Comparison of ENCODE assay signal across 9 mouse cellular contexts in the genomic region with DNA sequence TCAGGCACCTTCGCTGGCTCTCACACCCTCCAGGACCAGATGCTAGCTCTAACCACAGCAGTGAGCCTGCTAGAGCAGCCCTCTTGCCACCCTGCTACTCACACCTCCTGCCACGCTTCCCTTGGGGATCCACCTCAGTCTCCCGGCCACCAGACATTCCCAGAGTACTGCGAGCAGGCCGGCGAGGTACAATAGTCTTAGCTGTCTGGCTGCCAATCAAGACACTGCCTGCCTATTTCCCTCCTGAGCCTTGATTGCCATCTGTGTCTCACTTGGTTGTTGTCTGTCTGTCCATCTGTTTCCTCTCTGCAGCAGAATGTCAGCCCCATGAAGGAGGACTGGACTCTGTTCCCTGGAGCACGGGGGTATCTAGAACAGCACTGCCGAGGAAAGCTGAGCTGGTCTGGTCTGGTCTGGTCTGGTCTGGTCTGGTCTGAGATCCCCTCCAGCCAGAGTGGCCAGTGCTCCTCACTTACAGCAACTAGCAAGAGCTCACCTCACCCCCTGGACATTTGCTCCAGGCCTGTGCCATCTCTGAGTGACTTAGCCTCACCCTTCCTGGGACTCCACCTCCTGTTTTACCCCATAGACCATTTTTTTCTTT. TPM values are rescaled to one million over a fixed set of nuclear protein-coding genes. Genes with fewer than 3 reads are reported as not detected.
A peak's percentile ranks its signal among the peaks of the same experiment; 100 is the strongest.
DNase-seq lines count a peak whose midpoint lies in the region; ATAC-seq and TF ChIP-seq lines count a peak whose summit lies in the region.
"Had no signal": no experiment of that assay in that cellular context is flagged by ENCODE, and none has a peak within 500 bp of the region (broad histone marks: within the 10 kb centered on the region; RNA-seq: fewer than 3 reads in every experiment).

No protein-coding gene starts in this region.

- no peak overlapping the region for H3K9ac ChIP-seq in hindbrain, postnatal 0 days (replicated peaks; ENCODE audit: low read length)
- no peak overlapping the region for H3K9ac ChIP-seq in midbrain, embryonic 12.5 days (replicated peaks)

- DNase-seq in kidney, adult 11 months, result peak; percentile 20
- DNase-seq in kidney, adult 9 months, result no peak
- peak; percentile 59 to 67 for DNase-seq in cerebellum, postnatal 14 days
- DNase-seq in hindbrain, postnatal 0 days (ENCODE audit: low spot score), result no peak
- DNase-seq in gastrocnemius, postnatal 4 days (ENCODE audit: low spot score in 2 of 2), result no peak
- DNase-seq in left cerebral cortex, postnatal 10 days (ENCODE audit: extremely low spot score in 1 of 2, low spot score in 2 of 2), result no peak

- no peaks in the 10 kb centered on the region for H3K4me1 ChIP-seq in hindbrain, postnatal 0 days (ENCODE audit: insufficient read depth, low read length)
- H3K4me1 ChIP-seq in midbrain, embryonic 12.5 days, result peaks cover 24% of the 10 kb centered on the region

- no peak overlapping the region for H3K4me3 ChIP-seq in hindbrain, postnatal 0 days (ENCODE audit: low read length)
- no peak overlapping the region for H3K4me3 ChIP-seq in midbrain, embryonic 12.5 days
- H3K4me3 ChIP-seq: megakaryocyte, embryonic 14.5 days had no signal

- WGBS in hindbrain, postnatal 0 days, result 30% methylated on average over 8 of the region's 8 CpGs
- WGBS in midbrain, embryonic 12.5 days, result 62% methylated on average over 8 of the region's 8 CpGs

- peak overlapping the region; percentile 51; the same call in 1 of the 2 replicates for H3K27ac ChIP-seq in hindbrain, postnatal 0 days
- H3K27ac ChIP-seq in midbrain, embryonic 12.5 days (replicated peaks), result peak overlapping the region; percentile 65

- intact Hi-C loops in left cerebral cortex, postnatal 10 days (cut with DNase I), result no loop called here

- H3K36me3 ChIP-seq in hindbrain, postnatal 0 days (ENCODE audit: insufficient read depth, low read length), result peaks cover 12% of the 10 kb centered on the region; the same call in 1 of the 2 replicates
- H3K36me3 ChIP-seq in midbrain, embryonic 12.5 days, result peaks cover 1% of the 10 kb centered on the region; the same call in 1 of the 2 replicates

- no peak overlapping the region for H3K4me2 ChIP-seq in hindbrain, postnatal 0 days (ENCODE audit: low read depth, low read length)
- H3K4me2 ChIP-seq in midbrain, embryonic 12.5 days (replicated peaks), result no peak overlapping the region

- H3K27me3 ChIP-seq in hindbrain, postnatal 0 days (ENCODE audit: insufficient read depth, low read length), result no peaks in the 10 kb centered on the region
- no peaks in the 10 kb centered on the region for H3K27me3 ChIP-seq in midbrain, embryonic 12.5 days

- no peak for ATAC-seq in hindbrain, postnatal 0 days
- ATAC-seq in midbrain, embryonic 12.5 days (ENCODE audit: low FRiP score, low read depth), result no peak
- no peak for ATAC-seq in activated CD4-positive, CD25-positive, alpha-beta regulatory T cell, adult 4 months

- no peak for TF ChIP-seq CTCF in hindbrain, postnatal 0 days (IDR thresholded peaks at IDR 0.05; ENCODE audit: low read depth)

- H3K9me3 ChIP-seq in hindbrain, postnatal 0 days (ENCODE audit: low read length), result no peaks in the 10 kb centered on the region
- no peaks in the 10 kb centered on the region for H3K9me3 ChIP-seq in midbrain, embryonic 12.5 days
- H3K9me3 ChIP-seq: megakaryocyte, embryonic 14.5 days had no signal

RNA-seq across cellular contexts. Expression of gene Dpf1, which starts 38.8 kb away (rescaled TPM):
- 131 and 158 TPM in 2 replicates for total RNA-seq in hindbrain, postnatal 0 days (2014; rRNA removed)
- 105 and 111 TPM in 2 replicates for polyA plus RNA-seq in hindbrain, postnatal 0 days (2015; fragmentation: Nextera tagmentation; extraction: Ambion mirVana)
- polyA plus RNA-seq in midbrain, embryonic 12.5 days (2016; fragmentation: Nextera tagmentation; extraction: Ambion mirVana), result 115 and 119 TPM in 2 replicates
- 1 to 10 TPM; 4.3 TPM for total RNA-seq in gastrocnemius, postnatal 4 days (2021)
- not detected for polyA plus RNA-seq in activated CD4-positive, CD25-positive, alpha-beta regulatory T cell, adult 4 months (2017; shearing (Covaris generic))
- 100 to 1,000 TPM; 127 to 141 TPM for total RNA-seq in left cerebral cortex, postnatal 10 days (2021)

RNA-seq across cellular contexts. Expression of gene Ppp1r14a, which starts 53.5 kb away (rescaled TPM):
- 3.4 and 8.4 TPM in 2 replicates for total RNA-seq in hindbrain, postnatal 0 days (2014; rRNA removed)
- 3.2 and 3.4 TPM in 2 replicates for polyA plus RNA-seq in hindbrain, postnatal 0 days (2015; fragmentation: Nextera tagmentation; extraction: Ambion mirVana)
- polyA plus RNA-seq in midbrain, embryonic 12.5 days (2016; fragmentation: Nextera tagmentation; extraction: Ambion mirVana), result 19.2 and 20.0 TPM in 2 replicates
- total RNA-seq in gastrocnemius, postnatal 4 days (2021), result 10 to 100 TPM; 16.0 to 16.9 TPM
- not detected for polyA plus RNA-seq in activated CD4-positive, CD25-positive, alpha-beta regulatory T cell, adult 4 months (2017; shearing (Covaris generic))
- 1 to 10 TPM; 2.4 to 3.3 TPM for total RNA-seq in left cerebral cortex, postnatal 10 days (2021)

Comparison
In these comparisons a context has a peak if more than half of its experiments do, and no peak if none do; other contexts are left out.
1. DNase-seq: peak in kidney, adult 11 months (single experiment) and cerebellum, postnatal 14 days (2 of 2); none in kidney, adult 9 months (single experiment), hindbrain, postnatal 0 days (single experiment), gastrocnemius, postnatal 4 days (0 of 2) and left cerebral cortex, postnatal 10 days (0 of 2).
2. RNA of gene Dpf1, which starts 38.8 kb away (total RNA-seq): 131 to 158 TPM in hindbrain, postnatal 0 days and 127 to 141 TPM in left cerebral cortex, postnatal 10 days; 4.3 TPM in gastrocnemius, postnatal 4 days; every median in the first group is over 10 times any median in the second.